Mouse (Mus musculus): ENCODE results near the gene Nfkbil1. TPM values are rescaled to one million over a fixed set of nuclear protein-coding genes. Genes with fewer than 3 reads are reported as not detected.

Gene Nfkbil1
- polyA plus RNA-seq, 1 experiment: 34.2 TPM

DNA sequence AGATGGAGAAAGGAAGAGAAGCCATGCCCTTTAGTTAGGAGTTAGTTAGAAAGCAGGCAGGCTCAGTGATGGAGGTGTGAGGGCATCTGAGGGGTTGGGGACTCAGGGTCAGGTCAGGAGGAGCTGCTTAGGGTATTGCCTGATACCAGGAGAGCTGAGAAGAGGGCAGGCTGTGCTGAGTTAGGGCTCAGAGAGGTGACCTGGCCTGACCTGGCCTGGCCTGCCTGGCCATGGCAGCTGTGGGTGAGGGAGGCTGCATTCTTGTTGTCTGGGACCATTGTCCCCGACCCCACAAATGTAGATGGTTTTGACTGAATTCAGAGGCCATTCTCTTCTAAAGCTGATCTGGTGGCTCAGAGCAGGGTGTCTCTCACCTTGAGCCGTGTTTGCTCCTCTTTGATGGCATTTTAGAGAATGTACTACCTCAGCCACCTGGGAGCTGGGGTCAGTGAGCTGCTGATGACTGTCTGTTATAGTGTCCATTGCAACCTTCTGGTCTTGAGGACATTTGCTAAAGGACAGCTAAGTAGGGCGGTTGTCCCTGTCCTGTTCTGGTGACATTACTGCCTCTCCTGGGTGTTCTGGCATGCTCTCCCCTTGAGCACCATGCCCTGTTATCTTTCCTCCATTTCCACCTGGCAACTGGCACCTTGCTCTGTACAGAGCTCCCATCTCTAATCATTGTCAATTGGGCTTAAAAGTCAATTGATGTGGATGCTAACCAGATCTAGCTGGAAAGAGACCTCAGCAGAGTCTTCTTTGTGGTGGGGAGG, 14.9 kb upstream of the Nfkbil1 start:
- Histone ChIP-seq H3K4me3 (ENCODE audit: control insufficient read depth, insufficient read depth, low read length) (no peak overlapping the region), H3K4me1 (replicated peaks; ENCODE audit: control insufficient read depth, insufficient read depth, low read length) (peaks cover 8% of the 10 kb centered on the region), H3K36me3 (ENCODE audit: control insufficient read depth, insufficient read depth, low read length) (peaks cover 81% of the 10 kb centered on the region), H3K27me3 (ENCODE audit: control insufficient read depth, insufficient read depth, low read length) (no peaks in the 10 kb centered on the region), H3K27ac (ENCODE audit: control insufficient read depth, insufficient read depth, low read length) (no peak overlapping the region)
- 95% methylated on average over 3 of the region's 3 CpGs for WGBS
- TF ChIP-seq CTCF (IDR thresholded peaks at IDR 0.05; ENCODE audit: borderline replicate concordance, control insufficient read depth, extremely low read depth, insufficient read depth, low read length, poor library complexity) (no peak), POLR2A (IDR thresholded peaks at IDR 0.05; ENCODE audit: control insufficient read depth, extremely low read depth, insufficient read depth, low read length, poor library complexity) (no peak)
- DNase-seq: no peak

DNA sequence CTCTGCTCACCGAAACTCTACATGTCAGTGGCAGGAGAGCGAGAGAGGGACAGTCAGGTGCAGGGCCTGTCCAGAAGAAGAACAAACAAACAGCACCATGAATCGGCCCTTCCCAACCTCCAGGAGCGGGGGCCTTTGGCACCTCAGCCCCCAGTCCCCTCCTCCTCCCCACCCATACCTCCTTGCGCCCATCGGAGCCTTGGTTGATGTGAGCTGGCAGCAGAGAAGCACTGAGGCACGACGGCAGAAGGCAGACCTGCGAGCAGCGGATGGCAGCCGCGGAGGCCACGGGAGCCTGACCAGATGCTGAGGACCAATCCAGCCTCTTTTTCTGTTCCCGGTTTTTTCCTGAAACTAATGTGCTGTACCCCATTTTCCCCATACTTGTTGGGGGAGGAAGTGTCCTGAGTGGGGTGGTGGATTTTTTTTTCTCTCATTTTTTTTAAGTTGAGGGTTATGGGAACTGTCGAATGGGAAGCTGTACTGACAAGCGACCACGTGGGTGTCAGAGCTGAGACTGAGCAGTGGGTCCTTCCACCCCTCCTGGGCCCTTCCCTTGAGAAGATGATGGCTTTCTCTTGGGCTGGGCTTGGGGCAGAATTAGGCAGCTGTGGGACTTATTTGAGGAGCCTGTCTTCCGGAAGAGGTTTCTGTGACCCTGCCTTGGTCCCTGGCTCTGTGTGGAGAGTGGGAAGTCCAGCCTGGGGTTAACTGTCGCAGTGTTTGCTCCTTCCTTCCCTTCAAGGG, 14.0 kb upstream of the Nfkbil1 start:
- TF ChIP-seq POLR2A (IDR thresholded peaks at IDR 0.05; ENCODE audit: control insufficient read depth, extremely low read depth, insufficient read depth, low read length, poor library complexity) (no peak), CTCF (IDR thresholded peaks at IDR 0.05; ENCODE audit: borderline replicate concordance, control insufficient read depth, extremely low read depth, insufficient read depth, low read length, poor library complexity) (no peak)
- no peak for DNase-seq
- Histone ChIP-seq H3K4me3 (ENCODE audit: control insufficient read depth, insufficient read depth, low read length) (no peak overlapping the region), H3K27ac (ENCODE audit: control insufficient read depth, insufficient read depth, low read length) (no peak overlapping the region), H3K27me3 (ENCODE audit: control insufficient read depth, insufficient read depth, low read length) (no peaks in the 10 kb centered on the region), H3K36me3 (ENCODE audit: control insufficient read depth, insufficient read depth, low read length) (peaks cover 90% of the 10 kb centered on the region), H3K4me1 (replicated peaks; ENCODE audit: control insufficient read depth, insufficient read depth, low read length) (peaks cover 14% of the 10 kb centered on the region)
- WGBS: 89% methylated on average over 19 of the region's 19 CpGs

DNA sequence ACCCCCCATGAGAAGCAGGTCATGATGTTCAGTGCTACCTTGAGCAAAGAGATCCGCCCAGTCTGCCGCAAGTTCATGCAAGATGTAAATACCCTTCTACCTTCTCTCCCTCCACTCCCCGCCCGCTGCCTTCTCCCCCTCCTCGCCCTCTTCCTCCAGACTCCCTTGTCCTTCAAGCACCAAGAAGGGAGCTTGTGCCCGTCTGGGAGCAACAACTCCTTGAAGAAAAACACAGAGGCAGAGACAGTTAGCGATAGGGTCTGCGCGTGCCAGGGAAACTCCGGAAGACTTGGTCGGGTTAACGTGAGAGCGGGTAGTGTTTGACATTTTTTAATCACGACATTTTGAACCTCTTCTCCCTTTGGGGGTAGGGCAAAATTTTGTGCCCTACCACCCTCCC, 13.4 kb upstream of the Nfkbil1 start:
- H3K27me3 ChIP-seq (ENCODE audit: control insufficient read depth, insufficient read depth, low read length): no peaks in the 10 kb centered on the region
- no peak overlapping the region for H3K4me3 ChIP-seq (ENCODE audit: control insufficient read depth, insufficient read depth, low read length)
- H3K27ac ChIP-seq (ENCODE audit: control insufficient read depth, insufficient read depth, low read length): no peak overlapping the region
- DNase-seq: no peak
- TF ChIP-seq CTCF (IDR thresholded peaks at IDR 0.05; ENCODE audit: borderline replicate concordance, control insufficient read depth, extremely low read depth, insufficient read depth, low read length, poor library complexity) (no peak), POLR2A (IDR thresholded peaks at IDR 0.05; ENCODE audit: control insufficient read depth, extremely low read depth, insufficient read depth, low read length, poor library complexity) (no peak)
- peaks cover 19% of the 10 kb centered on the region for H3K4me1 ChIP-seq (replicated peaks; ENCODE audit: control insufficient read depth, insufficient read depth, low read length)
- H3K36me3 ChIP-seq (ENCODE audit: control insufficient read depth, insufficient read depth, low read length): peaks cover 96% of the 10 kb centered on the region
- 93% methylated on average over 14 of the region's 14 CpGs for WGBS

DNA sequence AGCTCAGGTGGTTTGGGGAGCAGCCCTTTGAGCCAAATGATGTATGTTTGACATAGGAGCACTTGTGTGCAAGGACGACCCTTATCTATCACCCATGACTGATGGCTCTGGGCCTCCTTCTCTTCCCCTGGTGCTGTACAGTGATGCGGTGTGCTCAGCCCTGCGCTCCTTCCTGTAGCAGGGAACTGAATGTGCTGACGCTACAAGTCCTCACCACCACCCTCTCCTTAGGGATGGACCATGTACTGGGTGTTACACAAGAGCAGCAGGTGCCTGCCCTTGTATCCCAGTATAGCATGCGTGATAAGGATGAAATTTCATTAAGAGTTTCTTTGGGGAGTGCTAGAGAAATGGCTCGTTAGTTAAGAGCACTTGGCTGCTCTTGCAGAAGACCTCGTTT, 11.6 kb upstream of the Nfkbil1 start:
- Histone ChIP-seq H3K27me3 (ENCODE audit: control insufficient read depth, insufficient read depth, low read length) (no peaks in the 10 kb centered on the region), H3K27ac (ENCODE audit: control insufficient read depth, insufficient read depth, low read length) (no peak overlapping the region), H3K36me3 (ENCODE audit: control insufficient read depth, insufficient read depth, low read length) (peaks cover 87% of the 10 kb centered on the region), H3K4me1 (replicated peaks; ENCODE audit: control insufficient read depth, insufficient read depth, low read length) (peaks cover 30% of the 10 kb centered on the region), H3K4me3 (ENCODE audit: control insufficient read depth, insufficient read depth, low read length) (no peak overlapping the region)
- DNase-seq: no peak
- WGBS: 94% methylated on average over 7 of the region's 7 CpGs
- no peak for TF ChIP-seq POLR2A (IDR thresholded peaks at IDR 0.05; ENCODE audit: control insufficient read depth, extremely low read depth, insufficient read depth, low read length, poor library complexity)
- TF ChIP-seq CTCF (IDR thresholded peaks at IDR 0.05; ENCODE audit: borderline replicate concordance, control insufficient read depth, extremely low read depth, insufficient read depth, low read length, poor library complexity): no peak

DNA sequence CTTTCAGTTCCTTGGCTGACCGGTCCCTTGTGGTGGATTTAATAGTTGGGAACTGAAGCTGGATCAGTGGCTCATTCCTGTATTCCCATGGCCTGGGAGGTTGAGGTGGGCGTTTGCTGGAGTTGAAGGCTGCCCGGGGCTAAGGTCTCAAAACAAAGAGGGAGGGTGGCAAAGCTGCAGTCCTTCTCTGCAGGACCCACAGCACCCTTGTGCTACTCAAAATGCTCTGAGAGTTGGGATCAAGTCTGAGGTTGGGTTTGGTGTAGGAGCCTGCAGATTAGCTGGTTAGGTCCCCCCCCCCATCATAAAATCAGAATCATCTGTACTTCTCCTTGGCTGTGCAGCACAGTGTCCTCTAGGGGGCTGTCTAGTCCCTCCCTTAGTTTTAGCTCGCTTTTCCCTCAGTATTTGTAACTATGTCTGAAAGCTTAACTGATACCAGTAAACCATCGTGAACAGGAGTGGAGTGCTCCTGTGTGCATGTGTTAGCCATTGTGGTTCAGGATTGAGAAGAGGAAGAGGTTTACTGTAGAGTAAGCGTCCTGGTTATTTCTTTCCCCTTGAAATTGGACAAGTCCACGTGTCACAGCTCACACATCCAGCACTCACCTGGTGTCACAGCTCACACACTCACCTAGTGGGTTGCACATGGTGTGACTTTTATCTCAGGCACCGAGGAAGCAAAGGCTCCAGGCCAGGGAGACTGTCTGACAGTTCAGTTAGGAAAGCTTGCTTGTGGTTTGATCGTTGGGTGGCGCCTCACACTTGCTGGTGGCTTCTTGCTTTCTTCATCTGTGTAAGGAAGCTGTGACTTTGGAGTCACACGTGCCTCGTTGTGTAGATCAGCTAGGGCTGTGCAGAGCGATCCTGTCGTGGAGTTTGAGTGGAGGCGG, 10.4 kb upstream of the Nfkbil1 start:
- H3K27ac ChIP-seq (ENCODE audit: control insufficient read depth, insufficient read depth, low read length): no peak overlapping the region
- DNase-seq: no peak
- peaks cover 30% of the 10 kb centered on the region for H3K4me1 ChIP-seq (replicated peaks; ENCODE audit: control insufficient read depth, insufficient read depth, low read length)
- WGBS: 40% methylated on average over 15 of the region's 15 CpGs
- H3K27me3 ChIP-seq (ENCODE audit: control insufficient read depth, insufficient read depth, low read length): no peaks in the 10 kb centered on the region
- TF ChIP-seq POLR2A (IDR thresholded peaks at IDR 0.05; ENCODE audit: control insufficient read depth, extremely low read depth, insufficient read depth, low read length, poor library complexity): no peak
- TF ChIP-seq CTCF (IDR thresholded peaks at IDR 0.05; ENCODE audit: borderline replicate concordance, control insufficient read depth, extremely low read depth, insufficient read depth, low read length, poor library complexity): peak; percentile 32; the same call in 1 of the 2 replicates
- H3K4me3 ChIP-seq (ENCODE audit: control insufficient read depth, insufficient read depth, low read length): no peak overlapping the region
- peaks cover 79% of the 10 kb centered on the region for H3K36me3 ChIP-seq (ENCODE audit: control insufficient read depth, insufficient read depth, low read length)

DNA sequence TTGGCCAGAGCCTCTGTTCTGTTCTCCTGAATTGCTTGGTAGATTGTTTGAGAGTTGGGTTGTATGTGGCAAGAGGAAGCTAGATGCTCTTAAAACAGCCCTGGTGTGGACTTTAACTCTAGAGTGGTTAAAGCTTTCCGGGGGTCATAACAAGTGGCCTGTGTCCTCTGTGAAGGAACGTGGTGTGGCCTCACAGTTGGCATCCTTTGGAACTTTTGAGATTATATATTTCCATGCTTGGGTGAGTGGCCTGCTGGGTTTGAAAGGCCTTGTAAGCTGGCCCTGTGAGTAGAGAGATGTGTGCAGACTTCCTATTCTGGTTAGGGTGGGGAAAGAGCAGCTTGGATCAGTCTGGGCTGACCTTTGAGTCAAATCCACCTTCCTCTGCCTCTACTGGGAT, 9.4 kb upstream of the Nfkbil1 start:
- H3K4me1 ChIP-seq (replicated peaks; ENCODE audit: control insufficient read depth, insufficient read depth, low read length): peaks cover 35% of the 10 kb centered on the region
- WGBS: 80% methylated on average over 2 of the region's 2 CpGs
- H3K36me3 ChIP-seq (ENCODE audit: control insufficient read depth, insufficient read depth, low read length): peaks cover 69% of the 10 kb centered on the region
- TF ChIP-seq CTCF (IDR thresholded peaks at IDR 0.05; ENCODE audit: borderline replicate concordance, control insufficient read depth, extremely low read depth, insufficient read depth, low read length, poor library complexity) (no peak), POLR2A (IDR thresholded peaks at IDR 0.05; ENCODE audit: control insufficient read depth, extremely low read depth, insufficient read depth, low read length, poor library complexity) (no peak)
- no peaks in the 10 kb centered on the region for H3K27me3 ChIP-seq (ENCODE audit: control insufficient read depth, insufficient read depth, low read length)
- DNase-seq: no peak
- H3K27ac ChIP-seq (ENCODE audit: control insufficient read depth, insufficient read depth, low read length): no peak overlapping the region
- no peak overlapping the region for H3K4me3 ChIP-seq (ENCODE audit: control insufficient read depth, insufficient read depth, low read length)

All from thymus, adult 2 months (tissue).